Mouse (Mus musculus) left cerebral cortex, postnatal 36 days (tissue): Measurements from ENCODE around the gene Trpm2. TPM values are rescaled to one million over a fixed set of nuclear protein-coding genes. Genes with fewer than 3 reads are reported as not detected.

ENCODE experiments used
- DNase-seq, 2 experiments: peaks; one replicate each; pipeline ENCODE4 v3.0.0; 2021 to 2022; ENCODE audit warnings: low spot score in 2 of 2, mixed read lengths in 1 of 2
- intact Hi-C: fragments of 180-260 bp; cut with DNase I; formaldehyde crosslinking; loops from one replicate; pipeline ENCODE4 v1.15.1; 2025
- total RNA-seq, 2 experiments: library from RNA; stranded (reverse); gene quantifications; 2 replicates each; pipeline ENCODE4 v1.2.3; 2021

Trpm2 gene
- total RNA-seq, 2 experiments from 2014 or later, result 40.4 to 44.2 TPM

GRCm38 (mm10) chr10:77864067-77864761 is 106.1 kb downstream of the Trpm2 start:
- intact Hi-C loops, result no loop called here
- DNase-seq, result no peak

- intact Hi-C loops, result no loop called here
- DNase-seq, result no peak
Measured at GRCm38 (mm10) chr10:77861675-77862074, 108.7 kb downstream of the Trpm2 start, which contains the start of gene Gm3285. Gene Gm3285, plus strand, starts transcription at chr10:77861975.

Other genes starting within 250 kb of the Trpm2 start
- not detected for gene Krtap12-1, start 250.0 kb downstream of the Trpm2 start, total RNA-seq
- gene Gm10100, start 244.1 kb downstream of the Trpm2 start, total RNA-seq, result not detected
- not detected for gene Gm18596, start 227.9 kb downstream of the Trpm2 start, total RNA-seq
- not detected for gene Gm9736, start 219.2 kb downstream of the Trpm2 start, total RNA-seq
- gene Gm3233, start 210.9 kb downstream of the Trpm2 start, total RNA-seq, result not detected
- gene Gm3238, start 199.2 kb downstream of the Trpm2 start, total RNA-seq, result not detected
- not detected for gene Gm7138, start 193.6 kb downstream of the Trpm2 start, total RNA-seq
- gene Gm3250, start 188.0 kb downstream of the Trpm2 start, total RNA-seq, result not detected
- gene Gm7137, start 182.4 kb downstream of the Trpm2 start, total RNA-seq, result not detected
- not detected for gene Gm9639, start 175.5 kb downstream of the Trpm2 start, total RNA-seq
- gene Gm19668, start 171.4 kb downstream of the Trpm2 start, total RNA-seq, result not detected
- gene Gm9507, start 158.7 kb downstream of the Trpm2 start, total RNA-seq, result not detected
- gene Gm2696, start 155.9 kb downstream of the Trpm2 start, total RNA-seq, result not detected
- gene Krtap10-4, start 143.5 kb downstream of the Trpm2 start, total RNA-seq, result not detected
- gene Krtap10-10, start 134.6 kb downstream of the Trpm2 start, total RNA-seq, result not detected
- gene Gm36176, start 123.8 kb downstream of the Trpm2 start, total RNA-seq, result not detected
- gene Gm10318, start 117.7 kb downstream of the Trpm2 start, total RNA-seq, result not detected
- not detected for gene Gm3285, start 108.6 kb downstream of the Trpm2 start, total RNA-seq
- 10 to 100 TPM; 11.7 to 12.6 TPM for gene Lrrc3, start 68.0 kb downstream of the Trpm2 start, total RNA-seq
- gene 1810043G02Rik, start 8.0 kb upstream of the Trpm2 start, total RNA-seq, result 10 to 100 TPM; 32.7 to 38.1 TPM
- 100 to 1,000 TPM; 149 to 153 TPM for gene Pfkl, start 39.5 kb upstream of the Trpm2 start, total RNA-seq
- gene Dnmt3l, start 71.4 kb upstream of the Trpm2 start, total RNA-seq, result not detected
- gene Aire, start 73.0 kb upstream of the Trpm2 start, total RNA-seq, result under 1 TPM in 1 of 2 experiments, not detected in 1; 0.25 TPM
- gene Icosl, start 98.7 kb upstream of the Trpm2 start, total RNA-seq, result 1 to 10 TPM; 1.9 to 2.2 TPM
- 100 to 1,000 TPM; 108 to 123 TPM for gene D10Jhu81e, start 199.2 kb upstream of the Trpm2 start, total RNA-seq
- gene Pwp2, start 214.6 kb upstream of the Trpm2 start, total RNA-seq, result 10 to 100 TPM; 18.9 TPM